Mouse (Mus musculus) embryonic stem cell, embryonic (primary cell): Measurements from ENCODE around the gene Rfc1.

Experiments used
- CTCF ChIA-PET, 4 experiments: fragments of 300-600 bp in 2 of 4; fragments of 350-600 bp in 2 of 4; sonication (Branson Sonifier 250); formaldehyde crosslinking; loops; one replicate each; lab custom pipeline; 2022; ENCODE audit warnings: inconsistent platforms in 2 of 4; lab: Charles Lee
- POLR2A ChIA-PET, 4 experiments: fragments of 300-600 bp in 2 of 4; fragments of 350-600 bp in 2 of 4; sonication (Branson Sonifier 250); formaldehyde crosslinking; loops; one replicate each; lab custom pipeline; 2022; ENCODE audit warnings: antibody characterized with exemption in 4 of 4, inconsistent platforms in 1 of 4; lab: Charles Lee

The Rfc1 gene

GRCm38 (mm10) chr5:65279133-65279651, 56.3 kb downstream of the Rfc1 start:
- POLR2A ChIA-PET = interaction anchor here in 1 of 4 experiments (0.6 to 2.6 kb wide), 5 partner anchors 10 to 912 kb away, joined by 3 to 11 read pairs (median 3); no protein-coding TSS in a partner anchor
- CTCF ChIA-PET = interaction anchor here in 2 of 4 experiments (0.6 to 1.2 kb wide), 2 partner anchors 10 to 122 kb away, joined by 3 to 4 read pairs; no protein-coding TSS in a partner anchor

GRCm38 (mm10) chr5:65273966-65274365, 61.5 kb downstream of the Rfc1 start:
- POLR2A ChIA-PET = no interaction called here

GRCm38 (mm10) chr5:65257910-65258505, 77.5 kb downstream of the Rfc1 start:
- ChIA-PET CTCF (interaction anchor here in 2 of 4 experiments (0.5 to 1.2 kb wide), 2 partner anchors 12 to 893 kb away, joined by 5 read pairs; no protein-coding TSS in a partner anchor), POLR2A (interaction anchor here in 2 of 4 experiments (0.7 to 2.4 kb wide), 6 partner anchors 11 to 211 kb away, joined by 3 to 7 read pairs (median 4); no protein-coding TSS in a partner anchor)

More at GRCm38 (mm10) chr5:65273966-65274365, 61.5 kb downstream of the Rfc1 start:
- CTCF ChIA-PET = interaction anchor here in 2 of 4 experiments (1.0 to 1.5 kb wide), 2 partner anchors 10 kb away, joined by 3 read pairs; no protein-coding TSS in a partner anchor

- CTCF ChIA-PET = interaction anchor here in 3 of 4 experiments (0.6 to 1.2 kb wide), 4 partner anchors 51 to 994 kb away, joined by 3 to 4 read pairs (median 3); partner anchors contain the start of gene Wdr19 (in 1 of the 3)
- POLR2A ChIA-PET = interaction anchor here in 3 of 4 experiments (0.6 to 1.9 kb wide), 6 partner anchors 12 to 639 kb away, joined by 3 to 5 read pairs (median 3); no protein-coding TSS in a partner anchor
These were observed 85.2 kb downstream of the Rfc1 start for GRCm38 (mm10) chr5:65250185-65250855.

- ChIA-PET POLR2A (interaction anchor here in 1 of 4 experiments (0.6 kb wide), 1 partner anchor 364 kb away, joined by 4 read pairs; no protein-coding TSS in a partner anchor), CTCF (interaction anchor here in 1 of 4 experiments (0.5 to 1.6 kb wide), 2 partner anchors 21 to 90 kb away, joined by 3 read pairs; no protein-coding TSS in a partner anchor)
These were observed 88.2 kb downstream of the Rfc1 start for GRCm38 (mm10) chr5:65247296-65247695.

GRCm38 (mm10) chr5:65242740-65243139, 92.7 kb downstream of the Rfc1 start:
- CTCF ChIA-PET = interaction anchor here in 3 of 4 experiments (0.6 to 1.9 kb wide), 6 partner anchors 86 to 718 kb away, joined by 3 to 8 read pairs (median 6); no protein-coding TSS in a partner anchor
- POLR2A ChIA-PET = no interaction called here

- CTCF ChIA-PET = no interaction called here
- POLR2A ChIA-PET = interaction anchor here in 1 of 4 experiments (0.6 kb wide), 1 partner anchor 488 kb away, joined by 3 read pairs; no protein-coding TSS in a partner anchor
These were observed 104.0 kb downstream of the Rfc1 start for GRCm38 (mm10) chr5:65231289-65232003.

- ChIA-PET CTCF (interaction anchor here in 1 of 4 experiments (1.1 kb wide), 1 partner anchor 30 kb away, joined by 4 read pairs; no protein-coding TSS in a partner anchor), POLR2A (no interaction called here)
These were observed 111.4 kb downstream of the Rfc1 start for GRCm38 (mm10) chr5:65224056-65224455.

- CTCF ChIA-PET = no interaction called here
These were observed 114.4 kb downstream of the Rfc1 start for GRCm38 (mm10) chr5:65221037-65221436.

GRCm38 (mm10) chr5:65217305-65218269, 117.9 kb downstream of the Rfc1 start:
- CTCF ChIA-PET = no interaction called here
- POLR2A ChIA-PET = interaction anchor here in 1 of 4 experiments (0.6 kb wide), 1 partner anchor 66 kb away, joined by 3 read pairs; no protein-coding TSS in a partner anchor

More at GRCm38 (mm10) chr5:65221037-65221436, 114.4 kb downstream of the Rfc1 start:
- POLR2A ChIA-PET = interaction anchor here in 1 of 4 experiments (1.0 to 1.5 kb wide), 2 partner anchors 12 to 54 kb away, joined by 3 read pairs; no protein-coding TSS in a partner anchor

- CTCF ChIA-PET = interaction anchor here in 1 of 4 experiments (1.0 kb wide), 1 partner anchor 56 kb away, joined by 3 read pairs; no protein-coding TSS in a partner anchor
These were observed 122.1 kb downstream of the Rfc1 start for GRCm38 (mm10) chr5:65213321-65213720.

More at GRCm38 (mm10) chr5:65213321-65213720, 122.1 kb downstream of the Rfc1 start:
- POLR2A ChIA-PET = no interaction called here
